Mouse (Mus musculus): Measurements from ENCODE around the gene Gm45140. TPM values are rescaled to one million over a fixed set of nuclear protein-coding genes. Genes with fewer than 3 reads are reported as not detected.

Gm45140 gene
- 1 to 10 TPM in 1 of 2 experiments, under 1 TPM in 1; 0.74 to 1.3 TPM for total RNA-seq (2021)
- long read RNA-seq, experiment 1, partial matches to known transcripts: 0 of 4 reads
- long read RNA-seq, experiment 1, other reads (novel, unspliced or antisense): 4 of 4 reads
- long read RNA-seq, experiment 2: 0 reads

GRCm38 (mm10) chr6:87835695-87836094 lies at the start of gene Gm45140:
TSS of gene Gm45140 (minus strand) at chr6:87835795.
- DNase-seq: no peak

- no peak for DNase-seq
Measured at GRCm38 (mm10) chr6:87882816-87883215, 47.2 kb upstream of the Gm45140 start.

GRCm38 (mm10) chr6:87882221-87882620 lies 46.6 kb upstream of the Gm45140 start:
- DNase-seq: no peak

- DNase-seq: no peak
Measured at GRCm38 (mm10) chr6:87879628-87880027, 44.0 kb upstream of the Gm45140 start.

GRCm38 (mm10) chr6:87879010-87879409 lies 43.4 kb upstream of the Gm45140 start:
- no peak for DNase-seq

- peak; percentile 69 to 80 for DNase-seq
Measured at GRCm38 (mm10) chr6:87876068-87876643, 40.6 kb upstream of the Gm45140 start.

- DNase-seq: no peak
Measured at GRCm38 (mm10) chr6:87875562-87875961, 40.0 kb upstream of the Gm45140 start.

- DNase-seq: peak; percentile 83 to 87
Measured at GRCm38 (mm10) chr6:87875083-87875482, 39.5 kb upstream of the Gm45140 start.

GRCm38 (mm10) chr6:87873963-87874362 lies 38.4 kb upstream of the Gm45140 start:
- DNase-seq: no peak

- DNase-seq: peak; percentile 52 to 86
Measured at GRCm38 (mm10) chr6:87873104-87873503, 37.5 kb upstream of the Gm45140 start.

GRCm38 (mm10) chr6:87871240-87871639 lies 35.6 kb upstream of the Gm45140 start:
- DNase-seq: no peak

- DNase-seq: no peak
Measured at GRCm38 (mm10) chr6:87870440-87870839, 34.8 kb upstream of the Gm45140 start.

- DNase-seq: peak; percentile 90 to 91
Measured at GRCm38 (mm10) chr6:87868871-87869506, 33.4 kb upstream of the Gm45140 start.

GRCm38 (mm10) chr6:87867256-87867655 lies 31.7 kb upstream of the Gm45140 start:
- DNase-seq: no peak

GRCm38 (mm10) chr6:87866211-87866610 lies 30.6 kb upstream of the Gm45140 start:
- peak; percentile 32 to 56 for DNase-seq

- no peak for DNase-seq
Measured at GRCm38 (mm10) chr6:87857071-87857470, 21.5 kb upstream of the Gm45140 start.

- no peak for DNase-seq
Measured at GRCm38 (mm10) chr6:87853446-87853845, 17.9 kb upstream of the Gm45140 start.

GRCm38 (mm10) chr6:87851871-87852270 lies 16.3 kb upstream of the Gm45140 start:
- no peak for DNase-seq

GRCm38 (mm10) chr6:87850900-87851614 lies 15.5 kb upstream of the Gm45140 start, which contains the start of gene Cnbp:
TSS of gene Cnbp (minus strand) at chr6:87851106.
- peak; percentile 97 to 98 for DNase-seq

GRCm38 (mm10) chr6:87850155-87850899 lies 14.7 kb upstream of the Gm45140 start:
- peak; percentile 59 to 72 for DNase-seq

GRCm38 (mm10) chr6:87849780-87850154 lies 14.2 kb upstream of the Gm45140 start:
- DNase-seq: no peak

GRCm38 (mm10) chr6:87846813-87847212 lies 11.2 kb upstream of the Gm45140 start:
- DNase-seq: peak; percentile 38 to 50

Measured in heart, adult 18-20 months (tissue).